Mouse (Mus musculus) embryonic facial prominence, embryonic 14.5 days (tissue): ENCODE data around the gene Gdf9. TPM values are rescaled to one million over a fixed set of nuclear protein-coding genes. Genes with fewer than 3 reads are reported as not detected.

ENCODE experiments used
- ATAC-seq: fragments of 200-750 bp; cut with Nextera tagmentation; 2 replicates; pipeline ENCODE4 v1.8.0; 2017; ENCODE audit warnings: low read depth, moderate number of reproducible peaks, moderate TSS enrichment
- DNase-seq: peaks from one replicate; pipeline ENCODE4 v3.0.0-alpha.2; 2015; ENCODE audit warnings: low spot score
- H3K27ac ChIP-seq: fragments of 300-500 bp; sonication (generic); replicated peaks from 2 replicates; pipeline ENCODE4 v1.5.1; 2014; ENCODE audit warnings: low read depth, mild to moderate bottlenecking, low read length, moderate library complexity
- H3K27me3 ChIP-seq: fragments of 300-500 bp; sonication (generic); replicated peaks from 2 replicates; pipeline ENCODE4 v1.6.1; 2014; ENCODE audit warnings: low read length; ENCODE audit not compliant: control insufficient read depth, insufficient read depth
- H3K36me3 ChIP-seq: fragments of 300-500 bp; sonication (generic); 2 replicates; pipeline ENCODE4 v1.6.1; 2014; ENCODE audit warnings: low read length, mixed read lengths; ENCODE audit not compliant: control insufficient read depth, insufficient read depth
- H3K4me1 ChIP-seq: fragments of 300-500 bp; sonication (generic); 2 replicates; pipeline ENCODE4 v1.6.1; 2014; ENCODE audit warnings: antibody characterized with exemption, low read length; ENCODE audit not compliant: control insufficient read depth, insufficient read depth
- H3K4me2 ChIP-seq: fragments of 300-500 bp; sonication (generic); 2 replicates; pipeline ENCODE4 v1.6.1; 2014; ENCODE audit warnings: low read depth, mild to moderate bottlenecking, low read length, moderate library complexity, mixed read lengths
- H3K4me3 ChIP-seq: fragments of 300-500 bp; sonication (generic); 2 replicates; pipeline ENCODE4 v1.5.1; 2014; ENCODE audit warnings: low read depth, mild to moderate bottlenecking, low read length
- H3K9ac ChIP-seq: fragments of 300-500 bp; sonication (generic); 2 replicates; pipeline ENCODE4 v1.6.1; 2014; ENCODE audit warnings: low read depth, mild to moderate bottlenecking, low read length, moderate library complexity, mixed read lengths
- H3K9me3 ChIP-seq: fragments of 300-500 bp; sonication (generic); 2 replicates; pipeline ENCODE4 v1.6.1; 2016; ENCODE audit warnings: low read length; ENCODE audit not compliant: control insufficient read depth
- WGBS: fragments of 180-500 bp; shearing (Covaris S2); extraction: QIAGEN DNeasy Blood & Tissue Kit; methylation state at CpG from one replicate; pipeline ENCODE4 v1.1.7; 2014; 5-methylcytosine and 5-hydroxymethylcytosine counted together
- polyA plus RNA-seq: library from polyadenylated mRNA; unstranded; fragments of >200 nt; fragmentation: Nextera tagmentation; extraction: Ambion mirVana; gene quantifications from 2 replicates; pipeline ENCODE4 v1.2.1, GENCODE M21; 2014

Gdf9 gene
- polyA plus RNA-seq, result 1.2 and 2.7 TPM in 2 replicates

DNA sequence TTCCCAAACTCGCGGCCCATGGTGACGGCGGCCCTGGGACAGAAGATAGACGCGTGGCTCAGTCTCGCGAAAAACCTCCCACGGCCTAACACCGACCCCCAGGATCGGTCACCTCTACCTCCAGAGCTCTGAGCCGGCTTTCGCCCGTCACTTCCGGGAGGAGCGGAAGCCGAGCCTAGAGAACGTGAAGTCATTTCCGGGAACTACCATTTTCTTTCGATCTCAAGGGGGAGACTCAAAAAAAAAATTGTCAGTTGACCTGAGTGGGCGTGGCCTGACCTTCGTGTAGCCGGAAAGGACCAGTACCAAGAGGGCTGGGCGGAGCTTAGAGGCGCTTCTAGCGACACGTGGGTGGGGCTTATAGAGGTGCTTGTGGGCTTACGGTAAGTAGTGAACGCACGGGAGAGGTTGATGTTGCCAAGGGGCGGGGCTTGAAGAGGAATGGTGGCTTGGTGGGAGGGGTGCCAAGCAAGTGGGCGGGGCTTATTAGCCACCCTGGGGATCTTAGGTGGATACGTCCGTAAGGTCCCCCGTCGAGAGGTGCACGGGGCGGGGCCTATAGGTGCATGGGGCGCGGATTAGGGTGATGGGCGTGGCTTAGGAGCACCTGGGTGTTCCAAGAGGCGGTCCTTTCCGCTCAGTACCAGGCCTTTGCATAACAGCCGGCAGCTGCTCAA, at the start of gene Gdf9, which contains the start of gene Uqcrq:
Gene Gdf9, plus strand, starts transcription at position 354 of the 677 bp plus-strand sequence.
Gene Uqcrq, minus strand, starts transcription at position 162 of the 677 bp plus-strand sequence.
- Histone ChIP-seq H3K9ac (peak within 1 kb of the TSS; percentile 94), H3K36me3 (peaks cover 16% of the 10 kb centered on the region; the same call in 1 of the 2 replicates), H3K4me2 (peak within 1 kb of the TSS; percentile 92), H3K27ac (peak within 1 kb of the TSS; percentile 88), H3K9me3 (no peaks in the 10 kb centered on the region), H3K27me3 (no peaks in the 10 kb centered on the region), H3K4me1 (peaks cover 7% of the 10 kb centered on the region), H3K4me3 (peak within 1 kb of the TSS; percentile 90)
- ATAC-seq (peak; percentile 93), DNase-seq (peak; percentile 100)
- under 1% methylated on average over 44 of the region's 44 CpGs for WGBS

DNA sequence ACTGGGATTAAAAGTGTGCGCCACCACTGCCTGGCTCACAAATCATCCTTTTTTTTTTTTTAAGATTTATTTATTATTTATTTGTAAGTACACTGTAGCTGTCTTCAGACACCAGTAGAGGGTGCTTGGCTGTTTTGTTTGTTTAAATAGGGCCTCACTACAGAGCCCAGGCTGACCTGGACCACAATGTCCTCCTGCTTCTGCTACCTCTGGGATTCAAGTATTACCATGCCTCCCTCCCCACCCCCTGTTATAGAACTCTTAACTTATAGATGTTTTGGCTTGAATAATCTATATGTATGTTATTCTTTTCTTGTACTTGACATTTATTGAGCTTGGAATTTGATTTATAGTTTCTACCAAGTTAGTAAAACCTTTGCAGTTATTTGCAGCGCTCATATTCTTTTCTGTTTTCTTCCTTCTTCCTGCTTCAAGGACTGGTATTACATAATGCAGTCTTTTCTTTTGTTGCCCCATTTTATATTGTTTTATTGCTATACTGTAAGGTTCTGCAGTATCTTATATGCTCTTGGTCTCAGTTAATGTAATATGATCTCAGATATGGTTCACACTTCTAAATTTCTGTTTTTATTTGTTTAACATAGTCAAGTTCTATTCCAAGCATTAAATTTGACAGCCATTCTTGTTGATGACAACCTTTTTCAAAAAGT, 46.9 kb upstream of the Gdf9 start:
- ATAC-seq (no peak), DNase-seq (no peak)
- Histone ChIP-seq H3K27ac (no peak overlapping the region), H3K27me3 (no peaks in the 10 kb centered on the region), H3K4me3 (no peak overlapping the region), H3K4me1 (no peaks in the 10 kb centered on the region), H3K36me3 (peaks cover 46% of the 10 kb centered on the region), H3K9ac (no peak overlapping the region), H3K4me2 (no peak overlapping the region), H3K9me3 (no peaks in the 10 kb centered on the region)
- WGBS, result 95% methylated on average over 2 of the region's 2 CpGs

DNA sequence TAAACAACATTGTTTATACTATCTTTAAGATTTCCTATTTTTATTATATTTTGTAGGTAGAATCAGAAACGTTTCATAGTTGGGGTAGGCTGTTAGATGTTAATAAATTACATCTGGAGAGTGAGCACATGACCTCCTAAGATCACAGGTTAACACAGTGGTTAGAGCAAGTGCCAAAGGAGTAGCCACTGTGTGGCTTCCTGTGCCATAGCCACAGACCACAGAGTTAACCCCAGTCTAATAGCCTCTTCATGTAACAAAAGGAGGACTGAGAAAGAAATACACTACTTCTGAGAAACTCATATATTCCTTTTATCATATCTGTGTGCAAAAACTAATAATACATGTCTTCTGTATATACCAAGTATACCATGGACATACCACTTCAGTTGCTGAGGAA, 37.0 kb upstream of the Gdf9 start:
- ATAC-seq (no peak), DNase-seq (no peak)
- peaks cover 71% of the 10 kb centered on the region for H3K36me3 ChIP-seq
- no peaks in the 10 kb centered on the region for H3K4me1 ChIP-seq
- H3K4me3 ChIP-seq, result no peak overlapping the region
- no peak overlapping the region for H3K9ac ChIP-seq
- H3K4me2 ChIP-seq, result no peak overlapping the region
- H3K9me3 ChIP-seq, result no peaks in the 10 kb centered on the region
- H3K27me3 ChIP-seq, result no peaks in the 10 kb centered on the region
- no peak overlapping the region for H3K27ac ChIP-seq
- 77% methylated on average over 1 of the region's 1 CpGs for WGBS

- H3K9me3 ChIP-seq, result no peaks in the 10 kb centered on the region
- ATAC-seq, result no peak
- no peaks in the 10 kb centered on the region for H3K4me1 ChIP-seq
- WGBS, result 96% methylated on average over 1 of the region's 1 CpGs
- no peak overlapping the region for H3K4me2 ChIP-seq
- no peak overlapping the region for H3K9ac ChIP-seq
- H3K27me3 ChIP-seq, result no peaks in the 10 kb centered on the region
- H3K4me3 ChIP-seq, result no peak overlapping the region
- no peak overlapping the region for H3K27ac ChIP-seq
- H3K36me3 ChIP-seq, result peaks cover 89% of the 10 kb centered on the region
- no peak for DNase-seq
Observed at GRCm38 (mm10) chr11:53403638-53404037, 27.2 kb upstream of the Gdf9 start.

GRCm38 (mm10) chr11:53411738-53412137, 19.1 kb upstream of the Gdf9 start:
- H3K27me3 ChIP-seq, result no peaks in the 10 kb centered on the region
- no peaks in the 10 kb centered on the region for H3K9me3 ChIP-seq
- ATAC-seq (no peak), DNase-seq (peak; percentile 47)
- peaks cover 93% of the 10 kb centered on the region for H3K36me3 ChIP-seq
- no peak overlapping the region for H3K9ac ChIP-seq
- no peak overlapping the region for H3K4me2 ChIP-seq
- H3K4me1 ChIP-seq, result no peaks in the 10 kb centered on the region
- H3K4me3 ChIP-seq, result no peak overlapping the region
- no peak overlapping the region for H3K27ac ChIP-seq

- H3K9ac ChIP-seq, result no peak overlapping the region
- no peak for ATAC-seq
- WGBS, result over 99% methylated on average over 4 of the region's 4 CpGs
Observed at GRCm38 (mm10) chr11:53413871-53414270, 17.0 kb upstream of the Gdf9 start.

DNA sequence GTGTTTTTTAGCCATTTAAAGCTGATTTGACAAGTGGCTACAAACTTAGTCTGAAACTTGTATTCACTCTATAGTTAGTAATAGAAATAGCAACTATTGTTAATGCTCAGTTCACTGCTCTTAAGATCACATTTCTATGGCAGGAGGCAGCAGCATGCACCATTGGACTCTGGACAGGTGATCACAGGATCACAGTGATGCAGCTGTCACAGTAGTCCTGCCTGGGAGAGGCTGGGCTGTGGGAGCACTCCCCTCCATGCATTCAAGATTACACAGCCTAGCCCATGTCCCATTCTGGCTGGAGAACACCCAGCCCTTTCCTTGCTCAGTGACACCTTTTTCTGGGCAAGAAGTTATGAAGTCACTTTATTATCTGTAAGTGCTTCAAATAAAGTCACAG, 12.8 kb upstream of the Gdf9 start:
- no peaks in the 10 kb centered on the region for H3K9me3 ChIP-seq
- ATAC-seq, result no peak
- DNase-seq, result no peak

More at GRCm38 (mm10) chr11:53413871-53414270, 17.0 kb upstream of the Gdf9 start:
- no peaks in the 10 kb centered on the region for H3K9me3 ChIP-seq
- DNase-seq, result no peak
- H3K27ac ChIP-seq, result no peak overlapping the region
- H3K36me3 ChIP-seq, result peaks cover 97% of the 10 kb centered on the region
- H3K4me3 ChIP-seq, result no peak overlapping the region
- H3K27me3 ChIP-seq, result no peaks in the 10 kb centered on the region
- H3K4me2 ChIP-seq, result no peak overlapping the region
- H3K4me1 ChIP-seq, result no peaks in the 10 kb centered on the region

DNA sequence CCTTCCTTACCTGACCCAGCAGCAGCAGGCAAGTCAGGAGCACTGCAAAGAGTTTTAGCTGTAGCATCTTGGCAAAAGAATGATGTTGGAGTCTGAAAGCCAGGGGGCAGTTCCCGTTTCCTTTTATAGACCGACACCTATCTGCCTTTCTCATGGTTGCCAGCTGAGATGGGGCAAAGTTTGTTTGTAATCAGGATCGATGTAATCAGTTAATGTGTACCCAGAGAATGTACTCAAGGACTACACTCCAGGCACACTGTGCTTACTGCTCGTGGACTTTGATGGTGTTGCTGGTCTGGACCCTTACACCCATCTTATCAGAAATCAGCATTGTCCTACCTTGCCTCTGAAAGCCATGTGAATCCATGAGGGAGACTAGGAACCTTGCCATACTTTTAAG, 7.8 kb upstream of the Gdf9 start, which contains the start of gene Leap2:
Gene Leap2, minus strand, starts transcription at position 135 of the 400 bp plus-strand sequence.
- H3K9me3 ChIP-seq, result no peaks in the 10 kb centered on the region
- no peak within 1 kb of the TSS for H3K27ac ChIP-seq
- peaks cover 32% of the 10 kb centered on the region for H3K36me3 ChIP-seq
- H3K9ac ChIP-seq, result no peak within 1 kb of the TSS
- no peaks in the 10 kb centered on the region for H3K4me1 ChIP-seq
- WGBS, result 92% methylated on average over 4 of the region's 4 CpGs
- DNase-seq, result no peak
- no peak within 1 kb of the TSS for H3K4me2 ChIP-seq
- no peaks in the 10 kb centered on the region for H3K27me3 ChIP-seq
- ATAC-seq, result no peak
- H3K4me3 ChIP-seq, result no peak within 1 kb of the TSS

More for the DNA sequence above, 12.8 kb upstream of the Gdf9 start:
- no peaks in the 10 kb centered on the region for H3K27me3 ChIP-seq
- peaks cover 77% of the 10 kb centered on the region for H3K36me3 ChIP-seq
- H3K4me1 ChIP-seq, result no peaks in the 10 kb centered on the region
- H3K4me2 ChIP-seq, result no peak overlapping the region
- H3K27ac ChIP-seq, result no peak overlapping the region
- no peak overlapping the region for H3K4me3 ChIP-seq
- H3K9ac ChIP-seq, result no peak overlapping the region
